Mouse (Mus musculus) stomach, embryonic 15.5 days (tissue): ENCODE measurements around the gene Noxa1. TPM values are rescaled to one million over a fixed set of nuclear protein-coding genes. Genes with fewer than 3 reads are reported as not detected.

ENCODE experiments used
- ATAC-seq: fragments of 200-750 bp; cut with Nextera tagmentation; 2 replicates; pipeline ENCODE4 v1.8.0; 2017; ENCODE audit warnings: low read depth, moderate number of reproducible peaks, moderate TSS enrichment; ENCODE audit not compliant: insufficient read depth, low FRiP score
- H3K27ac ChIP-seq: fragments of 300-500 bp; sonication (generic); 2 replicates; pipeline ENCODE4 v1.5.1; 2015; ENCODE audit warnings: mild to moderate bottlenecking, inconsistent platforms
- H3K27me3 ChIP-seq: fragments of 300-500 bp; sonication (generic); replicated peaks from 2 replicates; pipeline ENCODE4 v1.6.1; 2015; ENCODE audit warnings: inconsistent platforms
- H3K36me3 ChIP-seq: fragments of 300-500 bp; sonication (generic); 2 replicates; pipeline ENCODE4 v1.6.1; 2015; ENCODE audit warnings: inconsistent platforms
- H3K4me1 ChIP-seq: fragments of 300-500 bp; sonication (generic); 2 replicates; pipeline ENCODE4 v1.6.1; 2015; ENCODE audit warnings: inconsistent platforms
- H3K4me2 ChIP-seq: fragments of 300-500 bp; sonication (generic); 2 replicates; pipeline ENCODE4 v1.6.1; 2015; ENCODE audit warnings: mild to moderate bottlenecking, inconsistent platforms
- H3K4me3 ChIP-seq: fragments of 300-500 bp; sonication (generic); replicated peaks from 2 replicates; pipeline ENCODE4 v1.5.1; 2015; ENCODE audit warnings: inconsistent platforms
- H3K9ac ChIP-seq: fragments of 300-500 bp; sonication (generic); 2 replicates; pipeline ENCODE4 v1.6.1; 2015; ENCODE audit warnings: inconsistent platforms
- H3K9me3 ChIP-seq: fragments of 300-500 bp; sonication (generic); 2 replicates; pipeline ENCODE4 v1.6.1; 2016; ENCODE audit warnings: inconsistent platforms
- WGBS: fragments of 180-500 bp; shearing (Covaris S2); methylation state at CpG from one replicate; pipeline ENCODE4 v1.1.7; 2015; 5-methylcytosine and 5-hydroxymethylcytosine counted together
- microRNA-seq: library from miRNA; unstranded; fragments of <30 nt; microRNA quantifications from one replicate; pipeline ENCODE4, GENCODE M21; 2016
- polyA plus RNA-seq: library from polyadenylated mRNA; unstranded; fragments of >200 nt; fragmentation: Nextera tagmentation; extraction: Ambion mirVana; gene quantifications from 2 replicates; pipeline ENCODE4 v1.2.1, GENCODE M21; 2015

Gene Noxa1
- polyA plus RNA-seq, 1 experiment from 2014 or later: 11.4 TPM

GRCm38 (mm10) chr2:25063523-25063922 lies 31.4 kb downstream of the Noxa1 start:
- ATAC-seq: no peak
- Histone ChIP-seq H3K27ac (no peak overlapping the region), H3K9me3 (no peaks in the 10 kb centered on the region), H3K4me3 (no peak overlapping the region), H3K27me3 (no peaks in the 10 kb centered on the region), H3K9ac (no peak overlapping the region), H3K36me3 (peaks cover 14% of the 10 kb centered on the region; the same call in 1 of the 2 replicates), H3K4me1 (no peaks in the 10 kb centered on the region), H3K4me2 (no peak overlapping the region)
- WGBS: 87% methylated on average over 5 of the region's 5 CpGs

DNA sequence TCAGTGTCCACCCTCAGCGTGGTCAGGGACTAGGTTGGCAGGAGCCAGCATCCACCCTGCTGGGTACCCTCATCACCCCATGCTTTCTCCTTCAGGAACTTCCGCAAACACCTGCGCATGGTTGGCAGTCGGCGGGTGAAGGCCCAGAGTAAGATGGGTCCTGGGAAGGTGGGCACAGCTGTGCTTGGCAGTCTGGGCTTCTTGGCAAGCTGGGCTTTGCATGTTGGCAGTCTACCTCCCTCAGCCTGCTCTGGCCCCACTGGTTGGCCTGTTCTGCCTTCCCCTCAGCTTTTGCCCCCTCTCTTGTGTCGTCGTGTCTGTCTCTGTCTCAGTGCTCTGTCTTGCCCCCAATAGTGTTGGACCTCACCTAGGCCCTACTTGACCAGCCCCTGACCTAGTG lies 36.0 kb downstream of the Noxa1 start:
- Histone ChIP-seq H3K27me3 (no peaks in the 10 kb centered on the region), H3K27ac (no peak overlapping the region), H3K36me3 (peaks cover 26% of the 10 kb centered on the region), H3K4me3 (no peak overlapping the region), H3K4me2 (no peak overlapping the region), H3K9ac (no peak overlapping the region), H3K9me3 (no peaks in the 10 kb centered on the region), H3K4me1 (peaks cover 11% of the 10 kb centered on the region)
- WGBS: 91% methylated on average over 7 of the region's 7 CpGs
- no peak for ATAC-seq

GRCm38 (mm10) chr2:25055409-25056155 lies 39.4 kb downstream of the Noxa1 start:
- no peak for ATAC-seq
- Histone ChIP-seq H3K27me3 (no peaks in the 10 kb centered on the region), H3K4me2 (peak overlapping the region; percentile 63), H3K27ac (no peak overlapping the region), H3K9me3 (no peaks in the 10 kb centered on the region), H3K4me1 (peaks cover 11% of the 10 kb centered on the region), H3K4me3 (peak overlapping the region; percentile 76), H3K36me3 (peaks cover 19% of the 10 kb centered on the region), H3K9ac (peak overlapping the region; percentile 50; the same call in 1 of the 2 replicates)
- WGBS: 87% methylated on average over 21 of the region's 21 CpGs

GRCm38 (mm10) chr2:25055068-25055405 lies 39.9 kb downstream of the Noxa1 start:
- Histone ChIP-seq H3K27me3 (no peaks in the 10 kb centered on the region), H3K27ac (no peak overlapping the region), H3K36me3 (peaks cover 16% of the 10 kb centered on the region), H3K4me1 (peaks cover 11% of the 10 kb centered on the region), H3K4me2 (peak overlapping the region; percentile 63), H3K9ac (peak overlapping the region; percentile 50; the same call in 1 of the 2 replicates), H3K9me3 (no peaks in the 10 kb centered on the region), H3K4me3 (peak overlapping the region; percentile 76)
- 64% methylated on average over 2 of the region's 2 CpGs for WGBS
- no peak for ATAC-seq

DNA sequence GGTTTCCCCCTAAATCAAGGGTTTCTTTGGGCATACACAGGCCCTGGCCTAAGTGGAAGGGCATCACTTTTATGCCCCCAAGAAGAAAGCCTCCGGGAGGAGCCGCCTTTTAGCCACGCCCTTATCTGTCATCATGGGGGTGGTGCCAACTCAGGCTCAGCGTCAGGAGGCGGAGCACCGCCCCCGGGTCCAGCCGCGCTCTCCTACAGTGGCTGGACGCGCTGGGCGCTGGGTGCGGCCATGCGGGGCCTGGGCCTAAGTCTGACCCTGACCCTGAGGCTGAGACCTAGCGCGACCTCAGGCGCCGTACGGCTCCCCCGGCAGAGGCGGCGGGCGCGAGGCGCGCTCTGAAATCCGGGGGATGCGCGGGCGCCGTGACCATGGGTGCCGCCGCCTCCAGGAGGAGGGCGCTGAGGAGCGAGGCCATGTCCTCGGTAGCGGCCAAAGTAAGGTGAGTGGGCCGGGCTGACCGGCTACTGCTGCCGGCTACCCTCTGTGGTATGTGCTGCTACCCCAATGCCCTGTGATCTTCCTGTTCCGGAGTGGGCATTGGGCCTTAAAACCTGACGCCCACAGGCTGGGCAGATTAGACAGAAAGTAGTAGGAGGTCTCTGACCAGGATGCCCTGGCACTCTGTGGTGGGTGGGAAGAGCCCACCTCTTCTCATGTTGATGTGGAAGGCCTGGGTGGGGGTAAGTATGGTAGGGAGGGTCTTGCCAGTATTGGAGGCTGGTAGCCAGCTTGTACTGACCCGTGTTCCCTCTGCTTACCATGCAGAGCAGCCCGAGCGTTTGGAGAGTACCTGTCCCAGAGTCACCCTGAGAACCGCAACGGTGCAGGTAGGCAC lies 40.5 kb downstream of the Noxa1 start, which contains the start of gene Nsmf:
Gene Nsmf (plus strand): TSS at position 135 of the 847 bp plus-strand sequence.
- no peak within 1 kb of the TSS for H3K27ac ChIP-seq
- 4% methylated on average over 47 of the region's 47 CpGs for WGBS

DNA sequence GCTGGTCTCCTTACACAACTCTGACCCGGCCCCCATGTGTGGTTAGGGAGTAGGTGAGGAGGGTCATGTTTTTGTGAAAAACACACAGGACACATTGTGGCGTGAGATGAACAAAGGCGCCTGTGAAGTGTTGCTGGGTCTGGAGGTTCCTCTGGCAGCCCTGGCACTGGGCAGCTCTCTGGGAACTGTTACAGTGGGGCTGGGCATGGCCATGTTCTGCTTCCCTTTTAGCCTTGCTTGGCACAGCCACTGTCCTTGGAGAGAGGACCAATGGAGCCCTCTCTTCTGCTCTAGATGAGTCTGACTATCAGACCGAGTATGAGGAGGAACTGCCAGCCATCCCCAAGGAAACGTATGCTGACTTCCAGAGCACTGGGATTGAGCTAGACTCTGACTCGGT lies 41.8 kb downstream of the Noxa1 start:
- Histone ChIP-seq H3K36me3 (peaks cover 13% of the 10 kb centered on the region), H3K9me3 (no peaks in the 10 kb centered on the region), H3K4me3 (no peak overlapping the region), H3K4me2 (no peak overlapping the region), H3K27me3 (no peaks in the 10 kb centered on the region), H3K9ac (no peak overlapping the region), H3K4me1 (peaks cover 11% of the 10 kb centered on the region), H3K27ac (no peak overlapping the region)
- ATAC-seq: no peak
- WGBS: 87% methylated on average over 6 of the region's 6 CpGs

More for the DNA sequence above, 40.5 kb downstream of the Noxa1 start, which contains the start of gene Nsmf:
- peak within 1 kb of the TSS; percentile 76 for H3K4me3 ChIP-seq
- H3K9ac ChIP-seq: peak within 1 kb of the TSS; percentile 50
- H3K9me3 ChIP-seq: no peaks in the 10 kb centered on the region
- peak; percentile 89 for ATAC-seq
- H3K4me1 ChIP-seq: peaks cover 11% of the 10 kb centered on the region
- peak within 1 kb of the TSS; percentile 63 for H3K4me2 ChIP-seq
- H3K27me3 ChIP-seq: no peaks in the 10 kb centered on the region
- H3K36me3 ChIP-seq: peaks cover 13% of the 10 kb centered on the region

GRCm38 (mm10) chr2:25051450-25051849 lies 43.5 kb downstream of the Noxa1 start:
- Histone ChIP-seq H3K4me3 (no peak overlapping the region), H3K27me3 (no peaks in the 10 kb centered on the region), H3K4me1 (peaks cover 11% of the 10 kb centered on the region), H3K27ac (no peak overlapping the region), H3K4me2 (no peak overlapping the region), H3K9ac (no peak overlapping the region), H3K9me3 (no peaks in the 10 kb centered on the region), H3K36me3 (no peaks in the 10 kb centered on the region)
- ATAC-seq: no peak
- 86% methylated on average over 8 of the region's 8 CpGs for WGBS

DNA sequence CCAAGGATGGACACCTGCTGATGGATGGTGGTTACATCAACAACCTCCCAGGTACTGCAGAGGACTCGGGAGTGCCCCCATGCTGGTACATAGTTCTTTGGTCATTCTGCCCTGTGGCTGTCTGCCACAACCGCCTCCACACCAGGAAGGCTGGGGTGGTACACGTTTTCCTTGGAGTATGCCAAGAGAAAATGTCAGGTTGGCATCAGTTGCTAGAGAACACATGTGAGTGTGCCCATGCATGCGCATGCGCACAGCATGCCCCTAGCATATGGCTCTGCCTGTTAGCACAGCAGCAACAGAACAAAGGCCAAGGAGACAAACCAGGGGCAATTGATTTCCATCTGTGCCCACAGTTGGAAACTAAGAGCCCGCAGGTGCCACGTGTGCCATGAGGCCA lies 44.0 kb downstream of the Noxa1 start:
- no peak overlapping the region for H3K9ac ChIP-seq
- WGBS: 86% methylated on average over 7 of the region's 7 CpGs
- no peaks in the 10 kb centered on the region for H3K36me3 ChIP-seq
- no peaks in the 10 kb centered on the region for H3K27me3 ChIP-seq
- peaks cover 11% of the 10 kb centered on the region for H3K4me1 ChIP-seq
- ATAC-seq: no peak
- H3K27ac ChIP-seq: no peak overlapping the region
- H3K9me3 ChIP-seq: no peaks in the 10 kb centered on the region
- H3K4me3 ChIP-seq: no peak overlapping the region
- no peak overlapping the region for H3K4me2 ChIP-seq

DNA sequence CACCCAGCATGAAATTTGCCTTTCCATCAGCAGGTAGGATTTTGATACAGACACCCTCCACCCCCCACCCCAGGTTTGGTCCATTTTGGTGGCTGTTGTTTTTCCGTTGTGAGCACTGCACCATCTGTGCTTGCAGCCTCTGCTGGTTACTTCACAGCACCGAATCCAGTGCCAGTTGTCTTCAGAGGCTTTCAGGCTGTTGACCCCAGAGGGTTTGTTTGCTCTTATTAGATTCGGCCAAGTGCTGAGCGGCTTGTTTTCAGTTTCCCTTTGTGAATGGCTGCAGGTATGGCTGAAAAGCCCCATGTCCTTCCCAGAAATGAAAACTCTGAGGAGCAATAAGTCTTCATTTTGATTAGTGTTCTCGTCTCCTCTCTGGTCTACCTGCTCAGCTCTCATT lies 54.9 kb downstream of the Noxa1 start:
- no peaks in the 10 kb centered on the region for H3K9me3 ChIP-seq
- 69% methylated on average over 5 of the region's 5 CpGs for WGBS

More for the DNA sequence above, 54.9 kb downstream of the Noxa1 start:
- no peak overlapping the region for H3K4me3 ChIP-seq
- H3K36me3 ChIP-seq: no peaks in the 10 kb centered on the region
- H3K9ac ChIP-seq: no peak overlapping the region
- ATAC-seq: no peak
- H3K27ac ChIP-seq: no peak overlapping the region
- no peaks in the 10 kb centered on the region for H3K27me3 ChIP-seq
- H3K4me1 ChIP-seq: no peaks in the 10 kb centered on the region
- H3K4me2 ChIP-seq: no peak overlapping the region

Small RNAs within 50 kb of the gene (microRNA-seq; reads per million reads assigned to microRNA genes)
- gene Gm24328 (not detected), gene Mir7664 (not detected)

Other genes starting within 250 kb of the Noxa1 start
- gene Ehmt1, start 175.5 kb downstream of the Noxa1 start, polyA plus RNA-seq: 72.4 and 74.2 TPM in 2 replicates
- 90.2 and 90.5 TPM in 2 replicates for gene Arrdc1, start 159.9 kb downstream of the Noxa1 start, polyA plus RNA-seq
- 16.5 and 16.6 TPM in 2 replicates for gene Zmynd19, start 145.4 kb downstream of the Noxa1 start, polyA plus RNA-seq
- gene Dph7, start 132.7 kb downstream of the Noxa1 start, polyA plus RNA-seq: 23.1 and 24.0 TPM in 2 replicates
- 122 and 129 TPM in 2 replicates for gene Mrpl41, start 120.1 kb downstream of the Noxa1 start, polyA plus RNA-seq
- gene Pnpla7, start 119.1 kb downstream of the Noxa1 start, polyA plus RNA-seq: 8.6 TPM in 2 replicates
- gene Nsmf, start 40.8 kb downstream of the Noxa1 start, polyA plus RNA-seq: 59.8 and 63.7 TPM in 2 replicates
- 2.5 and 2.8 TPM in 2 replicates for gene Entpd8, start 14.8 kb downstream of the Noxa1 start, polyA plus RNA-seq
- 16.9 and 17.1 TPM in 2 replicates for gene Nrarp, start 85.6 kb upstream of the Noxa1 start, polyA plus RNA-seq
- 15.5 and 17.2 TPM in 2 replicates for gene Tor4a, start 101.7 kb upstream of the Noxa1 start, polyA plus RNA-seq
- gene Nelfb, start 116.3 kb upstream of the Noxa1 start, polyA plus RNA-seq: 105 and 106 TPM in 2 replicates
- gene Stpg3, start 119.5 kb upstream of the Noxa1 start, polyA plus RNA-seq: 0.18 TPM in 1 of 2 replicates, not detected in the other
- 0.92 and 1.5 TPM in 2 replicates for gene Fam166a, start 123.6 kb upstream of the Noxa1 start, polyA plus RNA-seq
- 607 and 620 TPM in 2 replicates for gene Tubb4b, start 129.6 kb upstream of the Noxa1 start, polyA plus RNA-seq
- 0.65 and 0.86 TPM in 2 replicates for gene Slc34a3, start 139.2 kb upstream of the Noxa1 start, polyA plus RNA-seq
- gene Rnf224, start 141.6 kb upstream of the Noxa1 start, polyA plus RNA-seq: 0.10 and 0.13 TPM in 2 replicates
- 13.7 and 13.8 TPM in 2 replicates for gene Rnf208, start 147.1 kb upstream of the Noxa1 start, polyA plus RNA-seq
- gene Cysrt1, start 147.3 kb upstream of the Noxa1 start, polyA plus RNA-seq: 7.9 and 22.2 TPM in 2 replicates
- gene AL732309.1, start 151.7 kb upstream of the Noxa1 start, polyA plus RNA-seq: 5.7 and 7.2 TPM in 2 replicates
- gene Tmem203, start 160.3 kb upstream of the Noxa1 start, polyA plus RNA-seq: 24.4 and 25.1 TPM in 2 replicates
- gene Tprn, start 167.5 kb upstream of the Noxa1 start, polyA plus RNA-seq: 16.8 and 17.7 TPM in 2 replicates
- gene Ssna1, start 177.3 kb upstream of the Noxa1 start, polyA plus RNA-seq: 209 TPM in 2 replicates
- 108 and 114 TPM in 2 replicates for gene Anapc2, start 177.3 kb upstream of the Noxa1 start, polyA plus RNA-seq
- not detected in 2 replicates for gene Tmem210, start 193.0 kb upstream of the Noxa1 start, polyA plus RNA-seq
- 4.4 and 6.9 TPM in 2 replicates for gene Lrrc26, start 194.8 kb upstream of the Noxa1 start, polyA plus RNA-seq
- gene Grin1, start 224.0 kb upstream of the Noxa1 start, polyA plus RNA-seq: 1.3 and 1.9 TPM in 2 replicates
- gene Man1b1, start 237.2 kb upstream of the Noxa1 start, polyA plus RNA-seq: 46.4 and 54.6 TPM in 2 replicates